Mouse (Mus musculus) hematopoietic stem cell, adult 5-6 weeks (primary cell): ENCODE data around the gene Kynu. TPM values are rescaled to one million over a fixed set of nuclear protein-coding genes. Genes with fewer than 3 reads are reported as not detected.

ENCODE experiments used
- total RNA-seq: library from RNA; stranded (forward); fragments of 172-1452, 232-1000 nt; gene quantifications from 2 replicates; pipeline ENCODE4 v1.2.3, GENCODE M21; 2017

The Kynu gene
- total RNA-seq, 1 experiment from 2014 or later = 4.2 TPM

Other genes starting within 250 kb of the Kynu start
- 148 and 169 TPM in 2 replicates for gene Arhgap15, start 193.5 kb downstream of the Kynu start, total RNA-seq